Mouse (Mus musculus) forebrain, postnatal 0 days (tissue): ENCODE results near the gene Erc2. TPM values are rescaled to one million over a fixed set of nuclear protein-coding genes. Genes with fewer than 3 reads are reported as not detected.

ENCODE experiments used
- ATAC-seq: fragments of 200-750 bp; cut with Nextera tagmentation; 2 replicates; pipeline ENCODE4 v1.8.0; 2017; ENCODE audit warnings: mild to moderate bottlenecking, moderate library complexity
- DNase-seq: peaks from one replicate; pipeline ENCODE4 v3.0.0-alpha.2; 2015
- H3K27ac ChIP-seq: fragments of 300-500 bp; sonication (generic); 2 replicates; pipeline ENCODE4 v1.5.1; 2014; ENCODE audit warnings: low read depth, mild to moderate bottlenecking, antibody characterized with exemption, low read length, moderate library complexity, mixed read lengths
- H3K27me3 ChIP-seq: fragments of 300-500 bp; sonication (generic); 2 replicates; pipeline ENCODE4 v1.6.1; 2014; ENCODE audit warnings: mild to moderate bottlenecking, low read length, mixed read lengths; ENCODE audit not compliant: insufficient read depth
- H3K36me3 ChIP-seq: fragments of 300-500 bp; sonication (generic); 2 replicates; pipeline ENCODE4 v1.6.1; 2014; ENCODE audit warnings: mild to moderate bottlenecking, moderate library complexity; ENCODE audit not compliant: insufficient read depth
- H3K4me1 ChIP-seq: fragments of 300-500 bp; sonication (generic); 2 replicates; pipeline ENCODE4 v1.6.1; 2014; ENCODE audit warnings: antibody characterized with exemption; ENCODE audit not compliant: insufficient read depth
- H3K4me2 ChIP-seq: fragments of 300-500 bp; sonication (generic); 2 replicates; pipeline ENCODE4 v1.6.1; 2014; ENCODE audit warnings: low read depth, mild to moderate bottlenecking, moderate library complexity
- H3K4me3 ChIP-seq: fragments of 300-500 bp; sonication (generic); 2 replicates; pipeline ENCODE4 v1.5.1; 2014; ENCODE audit warnings: low read depth, low read length, mixed read lengths
- H3K9ac ChIP-seq: fragments of 300-500 bp; sonication (generic); 2 replicates; pipeline ENCODE4 v1.6.1; 2014; ENCODE audit warnings: mild to moderate bottlenecking
- H3K9me3 ChIP-seq: fragments of 300-500 bp; sonication (generic); 2 replicates; pipeline ENCODE4 v1.6.1; 2016; ENCODE audit warnings: low read length
- CTCF ChIP-seq: sonication (generic); IDR thresholded peaks from 2 replicates; pipeline ENCODE4 v1.5.1; 2016; ENCODE audit warnings: antibody characterized with exemption, control low read depth, low read depth
- WGBS: fragments of 180-500 bp; shearing (Covaris S2); extraction: QIAGEN DNeasy Blood & Tissue Kit; methylation state at CpG from one replicate; pipeline ENCODE4 v1.1.7; 2014; 5-methylcytosine and 5-hydroxymethylcytosine counted together
- polyA plus RNA-seq: library from polyadenylated mRNA; unstranded; fragments of >200 nt; fragmentation: Nextera tagmentation; extraction: Ambion mirVana; gene quantifications from 2 replicates; pipeline ENCODE4 v1.2.1, GENCODE M21; 2015
- total RNA-seq: library from RNA; depleted of rRNA; stranded (reverse); fragments of >200 nt; gene quantifications from 2 replicates; pipeline ENCODE4 v1.2.3, GENCODE M21; 2014

The Erc2 gene
- total and polyA plus RNA-seq, 2 experiments from 2014 or later: 106 to 117 TPM

- no peak for TF ChIP-seq CTCF
- Histone ChIP-seq H3K9ac (no peak overlapping the region), H3K9me3 (no peaks in the 10 kb centered on the region), H3K4me2 (no peak overlapping the region), H3K4me3 (no peak overlapping the region), H3K4me1 (no peaks in the 10 kb centered on the region), H3K27ac (no peak overlapping the region), H3K27me3 (no peaks in the 10 kb centered on the region), H3K36me3 (no peaks in the 10 kb centered on the region)
- WGBS: 61% methylated on average over 1 of the region's 1 CpGs
- DNase-seq (no peak), ATAC-seq (peak; percentile 61; the same call in 1 of the 2 replicates)
Observed at GRCm38 (mm10) chr14:28093913-28094312, 471.7 kb downstream of the Erc2 start.

GRCm38 (mm10) chr14:28099084-28099483 is 476.9 kb downstream of the Erc2 start:
- Histone ChIP-seq H3K36me3 (no peaks in the 10 kb centered on the region), H3K9ac (no peak overlapping the region), H3K27me3 (no peaks in the 10 kb centered on the region), H3K4me2 (no peak overlapping the region), H3K4me3 (no peak overlapping the region), H3K4me1 (no peaks in the 10 kb centered on the region), H3K9me3 (no peaks in the 10 kb centered on the region), H3K27ac (no peak overlapping the region)
- 91% methylated on average over 5 of the region's 5 CpGs for WGBS
- no peak for ATAC-seq
- no peak for TF ChIP-seq CTCF
- DNase-seq: no peak

GRCm38 (mm10) chr14:28113121-28113520 is 490.9 kb downstream of the Erc2 start:
- DNase-seq: no peak
- Histone ChIP-seq H3K9me3 (no peaks in the 10 kb centered on the region), H3K4me2 (no peak overlapping the region), H3K27me3 (no peaks in the 10 kb centered on the region), H3K9ac (no peak overlapping the region), H3K36me3 (no peaks in the 10 kb centered on the region), H3K4me1 (no peaks in the 10 kb centered on the region), H3K4me3 (no peak overlapping the region), H3K27ac (no peak overlapping the region)
- WGBS: 89% methylated on average over 2 of the region's 2 CpGs
- no peak for TF ChIP-seq CTCF
- ATAC-seq: no peak

- TF ChIP-seq CTCF: no peak
- H3K4me2 ChIP-seq: no peak overlapping the region
- H3K4me3 ChIP-seq: no peak overlapping the region
- no peak overlapping the region for H3K27ac ChIP-seq
- H3K4me1 ChIP-seq: no peaks in the 10 kb centered on the region
- H3K36me3 ChIP-seq: no peaks in the 10 kb centered on the region; the same call in 1 of the 2 replicates
- 76% methylated on average over 5 of the region's 5 CpGs for WGBS
- H3K9ac ChIP-seq: no peak overlapping the region
- DNase-seq (no peak), ATAC-seq (no peak)
- no peaks in the 10 kb centered on the region for H3K9me3 ChIP-seq
- H3K27me3 ChIP-seq: no peaks in the 10 kb centered on the region
Observed at GRCm38 (mm10) chr14:28120851-28121250, 498.6 kb downstream of the Erc2 start.

GRCm38 (mm10) chr14:28126842-28127241 is 504.6 kb downstream of the Erc2 start:
- no peak for ATAC-seq
- no peaks in the 10 kb centered on the region for H3K4me1 ChIP-seq
- 93% methylated on average over 8 of the region's 8 CpGs for WGBS
- no peak for DNase-seq
- no peaks in the 10 kb centered on the region for H3K36me3 ChIP-seq
- H3K27me3 ChIP-seq: no peaks in the 10 kb centered on the region
- H3K27ac ChIP-seq: no peak overlapping the region
- no peak overlapping the region for H3K4me2 ChIP-seq
- no peak for TF ChIP-seq CTCF
- H3K4me3 ChIP-seq: no peak overlapping the region
- no peak overlapping the region for H3K9ac ChIP-seq
- no peaks in the 10 kb centered on the region for H3K9me3 ChIP-seq

GRCm38 (mm10) chr14:28128999-28129398 is 506.8 kb downstream of the Erc2 start:
- Histone ChIP-seq H3K4me3 (no peak overlapping the region), H3K27me3 (no peaks in the 10 kb centered on the region), H3K4me1 (no peaks in the 10 kb centered on the region), H3K9ac (no peak overlapping the region), H3K27ac (no peak overlapping the region), H3K9me3 (no peaks in the 10 kb centered on the region), H3K36me3 (no peaks in the 10 kb centered on the region), H3K4me2 (no peak overlapping the region)
- DNase-seq (peak; percentile 6), ATAC-seq (no peak)
- no peak for TF ChIP-seq CTCF
- WGBS: 73% methylated on average over 3 of the region's 3 CpGs

- no peaks in the 10 kb centered on the region for H3K4me1 ChIP-seq
- no peak overlapping the region; the same call in 1 of the 2 replicates for H3K27ac ChIP-seq
- TF ChIP-seq CTCF: no peak
- no peaks in the 10 kb centered on the region for H3K27me3 ChIP-seq
- DNase-seq: peak; percentile 50
- WGBS: 55% methylated on average over 2 of the region's 2 CpGs
- no peak overlapping the region for H3K4me3 ChIP-seq
- H3K9ac ChIP-seq: no peak overlapping the region
- no peaks in the 10 kb centered on the region for H3K36me3 ChIP-seq
- ATAC-seq: no peak
- H3K9me3 ChIP-seq: no peaks in the 10 kb centered on the region
- no peak overlapping the region for H3K4me2 ChIP-seq
Observed at GRCm38 (mm10) chr14:28143998-28144397, 521.8 kb downstream of the Erc2 start.

GRCm38 (mm10) chr14:28147201-28147600 is 525.0 kb downstream of the Erc2 start:
- no peak for DNase-seq
- Histone ChIP-seq H3K9me3 (no peaks in the 10 kb centered on the region), H3K27me3 (no peaks in the 10 kb centered on the region), H3K4me3 (no peak overlapping the region), H3K27ac (no peak overlapping the region), H3K4me1 (no peaks in the 10 kb centered on the region), H3K9ac (no peak overlapping the region), H3K4me2 (no peak overlapping the region), H3K36me3 (no peaks in the 10 kb centered on the region)
- WGBS: 43% methylated on average over 5 of the region's 5 CpGs
- no peak for ATAC-seq
- no peak for TF ChIP-seq CTCF
